Mouse (Mus musculus): Measurements from ENCODE around the gene Cd7.

GRCm38 (mm10) chr11:121038366-121039240 is 615 bp downstream of the Cd7 start:
- TF ChIP-seq CTCF (IDR thresholded peaks at IDR 0.05; ENCODE audit: low read depth), result no peak
- TF ChIP-seq EP300 (IDR thresholded peaks at IDR 0.05; ENCODE audit: low read depth), result no peak

Measured in liver, embryonic 14.5 days (tissue).